Mouse (Mus musculus): ENCODE measurements around the gene Apoa4. TPM values are rescaled to one million over a fixed set of nuclear protein-coding genes. Genes with fewer than 3 reads are reported as not detected.

The Apoa4 gene
- polyA plus RNA-seq, 1 experiment from 2014 or later, result 1.3 TPM

DNA sequence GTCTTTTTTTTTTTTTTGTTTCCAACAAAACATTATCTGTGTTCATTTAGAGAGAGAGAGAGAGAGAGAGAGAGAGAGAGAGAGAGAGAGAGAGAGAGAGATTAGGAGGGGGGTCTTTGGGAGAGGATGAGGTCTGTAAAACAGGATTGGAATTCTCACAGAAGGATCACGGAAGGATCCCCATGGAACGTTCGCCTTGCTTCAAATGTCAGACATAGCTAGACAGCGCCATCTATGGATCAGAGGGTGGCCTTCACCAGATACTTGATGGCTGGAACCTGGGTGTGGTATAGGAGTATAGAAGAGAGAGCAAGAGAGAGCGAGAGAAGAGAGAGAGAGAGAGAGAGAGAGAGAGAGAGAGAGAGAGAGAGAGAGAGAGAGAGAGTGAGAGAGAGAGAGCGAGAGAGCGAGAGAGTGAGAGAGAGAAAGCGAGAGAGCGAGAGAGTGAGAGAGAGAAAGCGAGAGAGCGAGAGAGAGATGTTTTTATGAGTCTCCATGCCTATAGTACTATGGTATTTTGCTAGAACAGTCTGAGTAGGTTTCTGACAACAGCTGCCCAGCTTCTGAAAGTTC, 6.3 kb downstream of the Apoa4 start:
- Histone ChIP-seq H3K4me2 (peak overlapping the region; percentile 40), H3K4me3 (no peak overlapping the region), H3K4me1 (replicated peaks) (peaks cover 17% of the 10 kb centered on the region), H3K9me3 (replicated peaks) (no peaks in the 10 kb centered on the region), H3K27ac (ENCODE audit: poor library complexity, severe bottlenecking) (no peak overlapping the region), H3K27me3 (replicated peaks) (no peaks in the 10 kb centered on the region; the same call in 1 of the 2 replicates), H3K9ac (no peak overlapping the region), H3K36me3 (no peaks in the 10 kb centered on the region)
- no peak for ATAC-seq (ENCODE audit: insufficient number of reproducible peaks, low FRiP score)
- WGBS, result 30% methylated on average over 11 of the region's 11 CpGs

GRCm38 (mm10) chr9:46256177-46256576, 15.7 kb downstream of the Apoa4 start:
- H3K4me3 ChIP-seq, result no peak overlapping the region
- no peak overlapping the region for H3K4me2 ChIP-seq
- 0 out of 2 replicates have a peak, but pooled peaks cover 4% of the 10 kb centered on the region for H3K4me1 ChIP-seq (replicated peaks)
- WGBS, result 81% methylated on average over 7 of the region's 7 CpGs
- H3K9me3 ChIP-seq (replicated peaks), result no peaks in the 10 kb centered on the region
- no peak overlapping the region for H3K27ac ChIP-seq (ENCODE audit: poor library complexity, severe bottlenecking)
- H3K27me3 ChIP-seq (replicated peaks), result no peaks in the 10 kb centered on the region
- no peak overlapping the region for H3K9ac ChIP-seq
- no peaks in the 10 kb centered on the region for H3K36me3 ChIP-seq
- no peak for ATAC-seq (ENCODE audit: insufficient number of reproducible peaks, low FRiP score)

- no peaks in the 10 kb centered on the region for H3K9me3 ChIP-seq (replicated peaks)
- H3K27me3 ChIP-seq (replicated peaks), result no peaks in the 10 kb centered on the region
- H3K4me2 ChIP-seq, result no peak overlapping the region
- no peak overlapping the region for H3K9ac ChIP-seq
- no peak overlapping the region for H3K27ac ChIP-seq (ENCODE audit: poor library complexity, severe bottlenecking)
- no peaks in the 10 kb centered on the region for H3K36me3 ChIP-seq
- 83% methylated on average over 10 of the region's 10 CpGs for WGBS
- H3K4me3 ChIP-seq, result no peak overlapping the region
- H3K4me1 ChIP-seq (replicated peaks), result 0 out of 2 replicates have a peak, but pooled peaks cover 4% of the 10 kb centered on the region
- ATAC-seq (ENCODE audit: insufficient number of reproducible peaks, low FRiP score), result no peak
Measured at GRCm38 (mm10) chr9:46256658-46257385, 16.3 kb downstream of the Apoa4 start.

DNA sequence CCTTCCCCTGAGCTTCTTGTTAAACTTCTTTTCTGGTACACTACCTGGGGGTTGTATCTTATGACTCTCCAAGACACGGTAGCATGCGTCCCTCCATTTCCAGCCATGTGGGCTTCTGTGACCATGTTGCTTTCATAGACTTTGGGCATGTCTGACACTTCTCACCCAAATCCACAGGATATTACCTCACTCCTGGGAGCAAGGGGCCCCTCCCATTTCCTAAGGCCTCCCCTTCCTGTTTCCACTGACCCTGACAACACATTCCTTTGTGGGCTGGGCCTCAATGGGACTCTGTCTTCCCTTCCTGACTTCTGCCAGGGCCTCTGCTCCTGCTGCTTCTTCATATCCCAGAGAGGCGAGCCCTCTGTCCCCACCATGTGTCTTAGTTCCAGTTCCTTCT, 17.1 kb downstream of the Apoa4 start:
- no peak overlapping the region for H3K4me3 ChIP-seq
- no peaks in the 10 kb centered on the region for H3K36me3 ChIP-seq
- H3K9me3 ChIP-seq (replicated peaks), result no peaks in the 10 kb centered on the region
- no peak overlapping the region for H3K4me2 ChIP-seq
- H3K27ac ChIP-seq (ENCODE audit: poor library complexity, severe bottlenecking), result peak overlapping the region; percentile 58; the same call in 1 of the 2 replicates
- peak; percentile 80 for ATAC-seq (ENCODE audit: insufficient number of reproducible peaks, low FRiP score)
- WGBS, result 68% methylated on average over 3 of the region's 3 CpGs
- H3K4me1 ChIP-seq (replicated peaks), result 0 out of 2 replicates have a peak, but pooled peaks cover 4% of the 10 kb centered on the region
- H3K27me3 ChIP-seq (replicated peaks), result no peaks in the 10 kb centered on the region
- no peak overlapping the region for H3K9ac ChIP-seq

DNA sequence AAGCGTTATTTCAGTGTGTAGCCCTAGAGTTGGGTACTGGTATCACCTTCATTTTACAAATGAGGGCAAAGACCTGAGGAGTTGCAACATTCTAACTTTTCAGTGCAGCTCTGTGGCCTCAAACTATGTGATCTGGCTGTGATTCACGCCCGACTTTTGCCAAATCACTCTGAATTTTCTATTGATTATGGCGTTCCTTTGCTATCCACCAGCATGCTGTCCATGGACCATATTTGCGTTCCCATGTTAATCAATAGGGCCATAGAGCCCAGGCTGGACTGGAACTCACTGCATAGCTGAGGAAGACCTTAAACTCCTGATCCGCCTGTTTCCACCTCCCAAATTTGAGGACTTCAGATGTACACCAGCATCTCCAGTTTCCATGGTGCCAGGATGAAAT, 18.6 kb downstream of the Apoa4 start:
- no peak overlapping the region for H3K4me2 ChIP-seq
- WGBS, result 78% methylated on average over 6 of the region's 6 CpGs

DNA sequence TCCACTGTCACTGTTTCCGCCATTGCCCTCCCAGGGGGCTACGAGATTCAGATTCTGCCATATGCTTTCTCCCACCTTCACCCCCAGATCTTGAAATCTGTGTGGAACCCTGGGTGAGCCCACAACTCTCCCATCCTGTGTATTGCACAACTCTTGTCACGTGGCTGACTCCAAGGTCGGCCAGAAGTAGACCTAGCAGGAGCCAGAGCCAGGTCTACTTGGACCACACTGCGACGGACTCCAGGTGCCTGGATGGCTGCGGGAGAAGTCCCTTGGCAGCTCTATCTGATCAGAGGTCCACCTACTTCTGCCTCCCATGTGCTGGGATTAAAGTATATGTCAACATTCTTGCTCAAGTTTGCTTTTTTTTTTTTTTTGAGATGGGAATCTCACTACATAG, 20.6 kb downstream of the Apoa4 start:
- Histone ChIP-seq H3K27me3 (replicated peaks) (no peaks in the 10 kb centered on the region), H3K36me3 (no peaks in the 10 kb centered on the region), H3K4me3 (no peak overlapping the region), H3K27ac (ENCODE audit: poor library complexity, severe bottlenecking) (no peak overlapping the region), H3K4me2 (no peak overlapping the region), H3K9me3 (replicated peaks) (no peaks in the 10 kb centered on the region), H3K4me1 (replicated peaks) (0 out of 2 replicates have a peak, but pooled peaks cover 4% of the 10 kb centered on the region), H3K9ac (no peak overlapping the region)
- no peak for ATAC-seq (ENCODE audit: insufficient number of reproducible peaks, low FRiP score)
- whole genome bisulfite sequencing, result 85% methylated on average over 7 of the region's 7 CpGs

More for the DNA sequence above, 18.6 kb downstream of the Apoa4 start:
- no peaks in the 10 kb centered on the region for H3K36me3 ChIP-seq
- ATAC-seq (ENCODE audit: insufficient number of reproducible peaks, low FRiP score), result no peak
- H3K9ac ChIP-seq, result no peak overlapping the region
- no peak overlapping the region for H3K27ac ChIP-seq (ENCODE audit: poor library complexity, severe bottlenecking)
- H3K4me3 ChIP-seq, result no peak overlapping the region
- no peaks in the 10 kb centered on the region for H3K9me3 ChIP-seq (replicated peaks)
- no peaks in the 10 kb centered on the region for H3K27me3 ChIP-seq (replicated peaks)
- 0 out of 2 replicates have a peak, but pooled peaks cover 4% of the 10 kb centered on the region for H3K4me1 ChIP-seq (replicated peaks)

GRCm38 (mm10) chr9:46268343-46268873, 27.9 kb downstream of the Apoa4 start, which contains the start of gene Apoa5:
Gene Apoa5 (plus strand): TSS chr9:46268633.
- Histone ChIP-seq H3K36me3 (no peaks in the 10 kb centered on the region), H3K27me3 (replicated peaks) (peaks cover 34% of the 10 kb centered on the region), H3K4me1 (replicated peaks) (peaks cover 3% of the 10 kb centered on the region; the same call in 1 of the 2 replicates), H3K4me3 (no peak within 1 kb of the TSS), H3K9me3 (replicated peaks) (no peaks in the 10 kb centered on the region), H3K27ac (ENCODE audit: poor library complexity, severe bottlenecking) (no peak within 1 kb of the TSS), H3K9ac (no peak within 1 kb of the TSS), H3K4me2 (no peak within 1 kb of the TSS)
- ATAC-seq (ENCODE audit: insufficient number of reproducible peaks, low FRiP score), result no peak
- 45% methylated on average over 7 of the region's 7 CpGs for WGBS

- Histone ChIP-seq H3K4me2 (no peak overlapping the region), H3K9ac (no peak overlapping the region), H3K27me3 (replicated peaks) (peaks cover 34% of the 10 kb centered on the region), H3K36me3 (no peaks in the 10 kb centered on the region), H3K4me3 (no peak overlapping the region), H3K4me1 (replicated peaks) (peaks cover 10% of the 10 kb centered on the region), H3K27ac (ENCODE audit: poor library complexity, severe bottlenecking) (no peak overlapping the region), H3K9me3 (replicated peaks) (no peaks in the 10 kb centered on the region)
- 77% methylated on average over 5 of the region's 5 CpGs for WGBS
- ATAC-seq (ENCODE audit: insufficient number of reproducible peaks, low FRiP score), result no peak
Measured at GRCm38 (mm10) chr9:46269125-46269524, 28.6 kb downstream of the Apoa4 start.

GRCm38 (mm10) chr9:46270782-46271181, 30.3 kb downstream of the Apoa4 start:
- H3K4me2 ChIP-seq, result no peak overlapping the region
- no peaks in the 10 kb centered on the region for H3K9me3 ChIP-seq (replicated peaks)
- H3K27ac ChIP-seq (ENCODE audit: poor library complexity, severe bottlenecking), result no peak overlapping the region
- 87% methylated on average over 4 of the region's 4 CpGs for WGBS
- H3K4me3 ChIP-seq, result no peak overlapping the region
- H3K36me3 ChIP-seq, result peaks cover 16% of the 10 kb centered on the region
- peaks cover 15% of the 10 kb centered on the region for H3K4me1 ChIP-seq (replicated peaks)
- peaks cover 34% of the 10 kb centered on the region for H3K27me3 ChIP-seq (replicated peaks)
- H3K9ac ChIP-seq, result no peak overlapping the region
- ATAC-seq (ENCODE audit: insufficient number of reproducible peaks, low FRiP score), result no peak

GRCm38 (mm10) chr9:46272070-46272469, 31.6 kb downstream of the Apoa4 start:
- H3K27ac ChIP-seq (ENCODE audit: poor library complexity, severe bottlenecking), result peak overlapping the region; percentile 62; the same call in 1 of the 2 replicates
- 63% methylated on average over 9 of the region's 9 CpGs for WGBS
- ATAC-seq (ENCODE audit: insufficient number of reproducible peaks, low FRiP score), result peak; percentile 58

DNA sequence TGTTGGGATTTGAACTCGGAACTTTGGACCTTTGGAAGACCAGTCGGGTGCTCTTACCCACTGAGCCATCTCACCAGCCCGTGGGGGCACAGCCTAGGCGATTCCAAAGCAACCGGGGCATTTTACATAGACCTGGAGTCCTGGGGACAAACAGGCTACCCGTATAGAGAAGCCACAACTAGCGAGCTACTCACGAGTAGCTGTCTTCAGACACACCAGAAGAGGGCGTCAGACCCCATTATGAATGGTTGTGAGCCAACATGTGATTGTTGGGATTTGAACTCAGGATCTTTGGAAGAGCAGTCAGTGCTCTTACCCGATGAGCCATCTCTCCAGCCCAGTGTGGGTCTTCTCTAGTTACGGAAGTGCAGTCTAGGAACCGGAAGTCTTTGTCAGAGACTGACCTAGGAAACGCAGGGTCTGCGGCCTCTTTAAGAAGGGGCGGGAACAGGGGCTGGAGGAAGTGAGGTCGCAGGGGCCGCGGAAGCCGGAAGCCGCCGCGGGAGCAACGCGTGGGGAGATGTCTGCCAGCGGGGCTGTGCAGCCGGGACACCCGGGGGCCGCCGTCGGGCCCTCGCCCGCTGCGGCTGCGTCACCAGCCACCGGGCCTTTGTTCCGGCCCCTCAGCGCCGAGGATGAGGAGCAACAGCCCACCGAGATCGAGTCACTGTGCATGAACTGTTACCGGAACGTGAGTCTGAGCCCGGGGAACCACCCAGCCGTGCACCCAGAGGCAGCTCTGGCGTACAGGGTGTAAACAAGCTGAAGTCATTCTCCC, 32.4 kb downstream of the Apoa4 start, which contains the start of gene Zpr1:
Gene Zpr1, plus strand, starts transcription at position 388 of the 778 bp plus-strand sequence.
- Histone ChIP-seq H3K36me3 (peaks cover 37% of the 10 kb centered on the region), H3K4me1 (replicated peaks) (peaks cover 15% of the 10 kb centered on the region), H3K27ac (ENCODE audit: poor library complexity, severe bottlenecking) (peak within 1 kb of the TSS; percentile 62), H3K4me3 (peak within 1 kb of the TSS; percentile 93), H3K9me3 (replicated peaks) (no peaks in the 10 kb centered on the region), H3K9ac (peak within 1 kb of the TSS; percentile 81), H3K27me3 (replicated peaks) (peaks cover 34% of the 10 kb centered on the region), H3K4me2 (peak within 1 kb of the TSS; percentile 94)
- WGBS, result 5% methylated on average over 45 of the region's 45 CpGs
- peak; percentile 89 for ATAC-seq (ENCODE audit: insufficient number of reproducible peaks, low FRiP score)

More at GRCm38 (mm10) chr9:46272070-46272469, 31.6 kb downstream of the Apoa4 start:
- H3K27me3 ChIP-seq (replicated peaks), result peaks cover 34% of the 10 kb centered on the region
- no peak overlapping the region for H3K9ac ChIP-seq
- peaks cover 29% of the 10 kb centered on the region for H3K36me3 ChIP-seq
- peaks cover 15% of the 10 kb centered on the region for H3K4me1 ChIP-seq (replicated peaks)
- H3K4me3 ChIP-seq, result no peak overlapping the region
- peak overlapping the region; percentile 94 for H3K4me2 ChIP-seq
- no peaks in the 10 kb centered on the region for H3K9me3 ChIP-seq (replicated peaks)
